Mouse (Mus musculus) neural tube, embryonic 15.5 days (tissue): ENCODE results near the gene Neurl3. TPM values are rescaled to one million over a fixed set of nuclear protein-coding genes. Genes with fewer than 3 reads are reported as not detected.

ENCODE experiments used
- ATAC-seq: fragments of 200-750 bp; cut with Nextera tagmentation; 2 replicates; pipeline ENCODE4 v1.8.0; 2017; ENCODE audit warnings: mild to moderate bottlenecking, moderate TSS enrichment, moderate library complexity; ENCODE audit not compliant: low FRiP score
- H3K27ac ChIP-seq: fragments of 300-500 bp; sonication (generic); replicated peaks from 2 replicates; pipeline ENCODE4 v1.5.1; 2015; ENCODE audit warnings: mild to moderate bottlenecking, inconsistent platforms
- H3K27me3 ChIP-seq: fragments of 300-500 bp; sonication (generic); replicated peaks from 2 replicates; pipeline ENCODE4 v1.6.1; 2015; ENCODE audit warnings: inconsistent platforms
- H3K36me3 ChIP-seq: fragments of 300-500 bp; sonication (generic); 2 replicates; pipeline ENCODE4 v1.6.1; 2015; ENCODE audit warnings: inconsistent platforms
- H3K4me1 ChIP-seq: fragments of 300-500 bp; sonication (generic); 2 replicates; pipeline ENCODE4 v1.6.1; 2015; ENCODE audit warnings: inconsistent platforms
- H3K4me2 ChIP-seq: fragments of 300-500 bp; sonication (generic); 2 replicates; pipeline ENCODE4 v1.6.1; 2015; ENCODE audit warnings: inconsistent platforms, mild to moderate bottlenecking, moderate library complexity
- H3K4me3 ChIP-seq: fragments of 300-500 bp; sonication (generic); replicated peaks from 2 replicates; pipeline ENCODE4 v1.5.1; 2015; ENCODE audit warnings: mild to moderate bottlenecking, inconsistent platforms
- H3K9ac ChIP-seq: fragments of 300-500 bp; sonication (generic); replicated peaks from 2 replicates; pipeline ENCODE4 v1.6.1; 2015; ENCODE audit warnings: mild to moderate bottlenecking, inconsistent platforms
- H3K9me3 ChIP-seq: fragments of 300-500 bp; sonication (generic); replicated peaks from 2 replicates; pipeline ENCODE4 v1.6.1; 2016; ENCODE audit warnings: inconsistent platforms
- WGBS: fragments of 180-500 bp; shearing (Covaris S2); methylation state at CpG from one replicate; pipeline ENCODE4 v1.1.7; 2015; ENCODE audit warnings: mixed read lengths; 5-methylcytosine and 5-hydroxymethylcytosine counted together
- polyA plus RNA-seq: library from polyadenylated mRNA; unstranded; fragments of >200 nt; fragmentation: Nextera tagmentation; extraction: Ambion mirVana; gene quantifications from 2 replicates; pipeline ENCODE4 v1.2.1, GENCODE M21; 2015

Neurl3 gene
- polyA plus RNA-seq, 1 experiment from 2014 or later = 2.2 TPM

DNA sequence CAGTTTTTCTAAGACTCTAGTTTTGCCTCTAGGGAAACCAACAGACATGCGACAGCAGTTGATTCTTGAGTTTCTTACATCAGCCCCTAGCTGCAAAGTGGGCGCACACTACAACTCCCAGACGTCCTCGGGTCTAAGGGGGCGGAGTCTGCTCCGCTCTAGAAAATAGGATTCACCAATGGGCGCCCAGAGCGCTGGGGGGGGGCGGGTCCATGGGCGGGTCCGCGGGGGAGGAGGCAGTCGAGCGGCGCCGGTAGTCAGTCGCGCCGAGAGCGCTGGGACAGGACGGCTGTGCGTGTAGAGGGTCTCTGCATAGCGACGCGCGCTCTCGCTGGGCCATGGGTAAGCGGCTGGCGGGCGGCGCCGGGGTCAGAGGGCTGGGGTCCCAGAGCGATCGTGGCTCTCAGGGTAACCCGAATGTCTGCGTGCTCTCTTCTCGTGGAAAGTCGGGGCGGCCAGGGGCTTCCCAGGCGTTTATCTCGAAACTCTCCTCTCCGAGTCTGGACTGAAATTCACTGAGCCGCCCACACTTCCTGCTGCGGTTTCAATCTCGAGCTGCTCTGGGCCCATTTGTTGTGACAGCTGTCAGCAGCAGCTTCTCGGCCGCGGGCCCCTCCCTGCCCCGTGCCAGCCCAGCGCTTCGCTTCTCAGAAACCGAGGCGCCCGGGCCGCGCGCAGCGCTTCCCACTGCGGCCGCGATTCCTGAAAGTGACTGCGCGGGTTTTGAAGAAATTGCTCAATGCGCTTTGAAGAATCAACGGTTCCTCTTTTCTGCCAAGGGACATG, 33.2 kb upstream of the Neurl3 start, which contains the start of gene Arid5a:
Gene Arid5a, plus strand, starts transcription at position 239 of the 786 bp plus-strand sequence.
- Histone ChIP-seq H3K27ac (peak within 1 kb of the TSS; percentile 60), H3K27me3 (0 out of 2 replicates have a peak, but pooled peaks cover 10% of the 10 kb centered on the region), H3K36me3 (no peaks in the 10 kb centered on the region), H3K9ac (peak within 1 kb of the TSS; percentile 57), H3K4me3 (peak within 1 kb of the TSS; percentile 56), H3K4me1 (peaks cover 24% of the 10 kb centered on the region), H3K9me3 (no peaks in the 10 kb centered on the region), H3K4me2 (peak within 1 kb of the TSS; percentile 94)
- peak; percentile 92 for ATAC-seq
- WGBS = under 1% methylated on average over 64 of the region's 65 CpGs

- Histone ChIP-seq H3K4me1 (peaks cover 24% of the 10 kb centered on the region), H3K9ac (no peak overlapping the region), H3K36me3 (no peaks in the 10 kb centered on the region), H3K4me3 (no peak overlapping the region), H3K9me3 (no peaks in the 10 kb centered on the region), H3K27ac (no peak overlapping the region), H3K27me3 (0 out of 2 replicates have a peak, but pooled peaks cover 10% of the 10 kb centered on the region), H3K4me2 (no peak overlapping the region; the same call in 1 of the 2 replicates)
- ATAC-seq = peak; percentile 1; the same call in 1 of the 2 replicates
- 73% methylated on average over 7 of the region's 7 CpGs for WGBS
Observed at GRCm38 (mm10) chr1:36307121-36307494, 32.6 kb upstream of the Neurl3 start.

GRCm38 (mm10) chr1:36306120-36306519, 31.6 kb upstream of the Neurl3 start:
- 50% methylated on average over 6 of the region's 6 CpGs for WGBS
- H3K27me3 ChIP-seq = 0 out of 2 replicates have a peak, but pooled peaks cover 10% of the 10 kb centered on the region

GRCm38 (mm10) chr1:36304764-36305163, 30.3 kb upstream of the Neurl3 start:
- Histone ChIP-seq H3K36me3 (no peaks in the 10 kb centered on the region), H3K9me3 (no peaks in the 10 kb centered on the region), H3K9ac (no peak overlapping the region), H3K4me2 (no peak overlapping the region), H3K27me3 (0 out of 2 replicates have a peak, but pooled peaks cover 10% of the 10 kb centered on the region), H3K4me3 (no peak overlapping the region), H3K27ac (no peak overlapping the region), H3K4me1 (peaks cover 21% of the 10 kb centered on the region)
- ATAC-seq = no peak
- WGBS = 76% methylated on average over 7 of the region's 7 CpGs

More at GRCm38 (mm10) chr1:36306120-36306519, 31.6 kb upstream of the Neurl3 start:
- no peak overlapping the region for H3K9ac ChIP-seq
- no peak overlapping the region for H3K27ac ChIP-seq
- no peak for ATAC-seq
- no peaks in the 10 kb centered on the region for H3K9me3 ChIP-seq
- no peak overlapping the region for H3K4me2 ChIP-seq
- H3K36me3 ChIP-seq = no peaks in the 10 kb centered on the region
- H3K4me3 ChIP-seq = no peak overlapping the region
- peaks cover 24% of the 10 kb centered on the region for H3K4me1 ChIP-seq

GRCm38 (mm10) chr1:36303381-36304320, 29.2 kb upstream of the Neurl3 start:
- Histone ChIP-seq H3K27me3 (0 out of 2 replicates have a peak, but pooled peaks cover 4% of the 10 kb centered on the region), H3K27ac (peak overlapping the region; percentile 71), H3K4me2 (peak overlapping the region; percentile 90), H3K4me3 (peak overlapping the region; percentile 42), H3K4me1 (peaks cover 14% of the 10 kb centered on the region), H3K9ac (peak overlapping the region; percentile 53), H3K36me3 (no peaks in the 10 kb centered on the region), H3K9me3 (no peaks in the 10 kb centered on the region)
- ATAC-seq = peak; percentile 37
- 9% methylated on average over 30 of the region's 30 CpGs for WGBS

DNA sequence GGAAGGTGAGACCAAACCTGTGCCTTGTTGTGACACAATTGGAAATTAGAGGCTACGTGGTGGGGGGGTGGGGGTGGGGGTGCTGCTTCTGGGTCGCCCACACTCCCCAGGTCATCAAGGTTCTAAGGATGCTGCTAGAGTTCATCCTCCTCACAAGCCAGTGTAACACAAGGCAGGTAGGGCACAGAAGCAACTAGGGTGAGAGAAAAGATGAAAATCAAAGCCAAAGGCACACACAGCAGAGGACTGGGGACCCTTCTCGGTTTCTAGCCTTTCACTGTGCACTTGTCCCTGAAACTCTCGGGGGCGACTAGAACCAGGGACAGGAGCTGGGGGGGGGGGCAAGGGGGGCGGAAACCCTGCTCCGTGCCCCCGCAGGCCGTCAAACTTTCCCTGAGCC, 28.5 kb upstream of the Neurl3 start:
- no peak for ATAC-seq
- Histone ChIP-seq H3K9ac (peak overlapping the region; percentile 53), H3K4me1 (peaks cover 7% of the 10 kb centered on the region), H3K4me2 (peak overlapping the region; percentile 90), H3K9me3 (no peaks in the 10 kb centered on the region), H3K4me3 (peak overlapping the region; percentile 42), H3K27ac (peak overlapping the region; percentile 71), H3K27me3 (0 out of 2 replicates have a peak, but pooled peaks cover 7% of the 10 kb centered on the region), H3K36me3 (no peaks in the 10 kb centered on the region)
- 17% methylated on average over 9 of the region's 9 CpGs for WGBS

DNA sequence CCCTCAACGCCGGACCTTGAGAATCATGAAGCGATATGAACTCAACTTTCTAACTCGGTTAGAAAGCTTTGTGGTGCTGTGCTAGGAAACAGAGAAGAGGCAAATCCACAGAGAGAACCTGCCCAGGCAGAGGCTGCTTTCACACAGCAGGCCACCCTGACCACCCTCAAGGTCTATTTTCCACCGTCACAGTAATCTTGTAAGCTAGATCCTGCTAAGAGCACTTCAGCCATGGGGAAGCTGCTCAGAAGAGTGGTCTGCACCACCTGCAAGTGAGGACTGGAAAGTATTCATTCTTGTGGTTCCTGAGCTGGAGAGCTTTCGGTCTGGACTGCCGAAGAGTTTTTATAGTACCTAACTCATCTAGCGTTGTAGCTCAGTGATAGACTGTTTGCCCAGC, 27.8 kb upstream of the Neurl3 start:
- 81% methylated on average over 8 of the region's 8 CpGs for WGBS

DNA sequence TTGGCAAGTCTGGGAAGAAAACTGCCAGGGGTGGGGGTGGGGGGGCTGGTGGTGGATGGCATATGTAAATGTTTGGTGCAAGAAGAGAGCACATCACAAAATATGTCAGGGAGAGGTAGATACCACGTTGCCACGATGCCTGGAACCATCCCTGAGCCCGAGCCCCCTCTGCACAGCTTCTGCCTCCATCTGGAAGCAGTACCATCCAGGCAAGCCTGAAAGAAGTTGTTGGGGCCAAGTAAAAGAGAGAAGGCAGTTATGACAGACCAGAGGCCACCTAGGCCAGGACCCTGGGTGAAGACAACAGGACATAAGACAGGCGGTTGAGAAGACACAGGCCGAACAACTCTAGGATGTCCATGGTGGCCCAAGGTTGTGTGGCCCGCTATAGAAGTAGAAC, 26.0 kb upstream of the Neurl3 start:
- Histone ChIP-seq H3K9ac (no peak overlapping the region), H3K36me3 (no peaks in the 10 kb centered on the region), H3K27ac (no peak overlapping the region), H3K4me2 (no peak overlapping the region), H3K27me3 (0 out of 2 replicates have a peak, but pooled peaks cover 7% of the 10 kb centered on the region), H3K4me1 (peaks cover 6% of the 10 kb centered on the region), H3K9me3 (no peaks in the 10 kb centered on the region), H3K4me3 (no peak overlapping the region)
- WGBS = 89% methylated on average over 6 of the region's 6 CpGs
- no peak for ATAC-seq

More for the DNA sequence above, 27.8 kb upstream of the Neurl3 start:
- Histone ChIP-seq H3K9me3 (no peaks in the 10 kb centered on the region), H3K4me2 (no peak overlapping the region), H3K27me3 (0 out of 2 replicates have a peak, but pooled peaks cover 7% of the 10 kb centered on the region), H3K9ac (no peak overlapping the region), H3K27ac (no peak overlapping the region), H3K36me3 (no peaks in the 10 kb centered on the region), H3K4me3 (no peak overlapping the region), H3K4me1 (peaks cover 6% of the 10 kb centered on the region)
- no peak for ATAC-seq

DNA sequence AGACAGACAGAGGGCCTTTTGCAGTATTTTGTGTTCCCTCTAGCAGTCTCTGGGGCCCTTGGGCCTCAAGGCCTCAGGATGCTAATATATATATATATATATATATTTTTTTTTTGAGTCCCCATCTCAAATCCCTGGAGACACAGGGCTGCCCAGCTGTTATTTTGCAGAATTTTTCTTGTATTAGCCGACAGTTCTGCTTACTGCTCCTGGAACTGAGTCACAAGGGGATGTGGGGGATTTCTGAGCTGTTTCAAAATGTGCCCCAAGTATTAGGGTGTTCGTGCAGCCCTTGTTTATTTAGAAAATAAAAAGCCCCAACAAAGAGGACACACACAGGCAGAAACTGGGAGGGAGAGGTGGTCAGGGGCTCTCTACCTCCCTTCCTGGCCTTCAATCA, 25.2 kb upstream of the Neurl3 start:
- no peak for ATAC-seq
- H3K4me2 ChIP-seq = no peak overlapping the region
- no peak overlapping the region for H3K4me3 ChIP-seq
- H3K36me3 ChIP-seq = no peaks in the 10 kb centered on the region
- 0 out of 2 replicates have a peak, but pooled peaks cover 7% of the 10 kb centered on the region for H3K27me3 ChIP-seq
- H3K9ac ChIP-seq = no peak overlapping the region
- 73% methylated on average over 2 of the region's 2 CpGs for WGBS
- H3K4me1 ChIP-seq = peaks cover 6% of the 10 kb centered on the region
- H3K9me3 ChIP-seq = no peaks in the 10 kb centered on the region
- no peak overlapping the region for H3K27ac ChIP-seq

DNA sequence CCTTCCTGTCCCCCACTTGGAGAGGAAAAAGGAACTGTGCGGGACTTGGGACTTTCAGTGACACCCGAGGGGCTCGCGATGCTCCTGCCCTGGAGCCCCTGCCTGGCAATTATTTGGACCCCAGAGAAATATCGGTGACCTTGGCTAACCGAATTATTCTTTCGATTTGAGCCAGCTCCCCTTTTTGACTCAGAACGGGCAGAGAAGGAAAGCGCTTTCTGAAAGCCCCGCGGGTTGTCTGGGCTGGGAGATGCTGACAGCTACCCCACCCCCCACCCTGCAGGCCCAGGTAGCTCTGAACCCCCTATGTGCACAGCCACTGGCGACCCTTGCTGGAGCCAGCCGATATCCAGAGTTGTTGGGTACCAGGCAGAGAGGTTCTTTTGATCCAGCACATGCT, 24.6 kb upstream of the Neurl3 start:
- no peak overlapping the region for H3K4me3 ChIP-seq
- H3K4me1 ChIP-seq = peaks cover 6% of the 10 kb centered on the region
- H3K9ac ChIP-seq = no peak overlapping the region
- H3K27ac ChIP-seq = no peak overlapping the region
- WGBS = 30% methylated on average over 13 of the region's 13 CpGs
- ATAC-seq = no peak
- H3K9me3 ChIP-seq = no peaks in the 10 kb centered on the region
- no peaks in the 10 kb centered on the region for H3K36me3 ChIP-seq
- H3K4me2 ChIP-seq = no peak overlapping the region
- H3K27me3 ChIP-seq = 0 out of 2 replicates have a peak, but pooled peaks cover 7% of the 10 kb centered on the region

DNA sequence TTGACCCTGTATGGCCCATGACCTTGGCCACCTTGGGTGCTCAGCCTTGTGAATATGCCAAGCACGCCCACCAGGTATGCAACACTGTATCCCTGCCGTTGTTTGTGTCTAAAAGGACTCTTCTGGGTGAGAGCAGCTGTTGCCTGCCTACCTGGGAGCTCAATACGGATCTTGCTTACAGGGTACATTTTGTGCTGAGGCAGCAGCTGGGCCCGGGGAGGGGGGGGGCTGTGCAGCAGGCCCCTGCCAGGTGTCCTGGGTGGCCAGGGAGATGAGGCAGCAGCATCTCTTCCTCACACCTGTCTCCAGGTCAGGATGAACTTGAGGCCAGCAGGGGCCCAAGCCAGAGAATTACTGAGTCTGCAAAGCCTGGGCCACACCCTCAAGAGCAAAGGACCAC, 23.6 kb upstream of the Neurl3 start:
- Histone ChIP-seq H3K27ac (no peak overlapping the region), H3K9ac (no peak overlapping the region), H3K9me3 (no peaks in the 10 kb centered on the region), H3K4me2 (no peak overlapping the region), H3K27me3 (0 out of 2 replicates have a peak, but pooled peaks cover 7% of the 10 kb centered on the region), H3K4me3 (no peak overlapping the region), H3K36me3 (no peaks in the 10 kb centered on the region), H3K4me1 (peaks cover 4% of the 10 kb centered on the region)
- ATAC-seq = no peak
- WGBS = 79% methylated on average over 4 of the region's 4 CpGs
